Mouse (Mus musculus): Measurements from ENCODE around the gene Ubp1.

GRCm38 (mm10) chr9:113998311-113998710 lies 67.6 kb downstream of the Ubp1 start:
- no peak for TF ChIP-seq CTCF (IDR thresholded peaks at IDR 0.05; ENCODE audit: low read depth)
- TF ChIP-seq EP300 (IDR thresholded peaks at IDR 0.05; ENCODE audit: low read depth): no peak
